Mouse (Mus musculus): ENCODE data around the gene Ubash3a. TPM values are rescaled to one million over a fixed set of nuclear protein-coding genes. Genes with fewer than 3 reads are reported as not detected.

Gene Ubash3a
- polyA plus RNA-seq, 1 experiment from 2014 or later: 0.34 TPM

GRCm38 (mm10) chr17:31224591-31224990 lies 16.9 kb downstream of the Ubash3a start:
- Histone ChIP-seq H3K27me3 (replicated peaks; ENCODE audit: low read depth, poor library complexity, severe bottlenecking) (no peaks in the 10 kb centered on the region), H3K4me3 (no peak overlapping the region), H3K9me3 (no peaks in the 10 kb centered on the region), H3K27ac (replicated peaks) (no peak overlapping the region), H3K4me1 (peaks cover 24% of the 10 kb centered on the region), H3K36me3 (replicated peaks) (no peaks in the 10 kb centered on the region)
- DNase-seq (ENCODE audit: low spot score): no peak
- WGBS: 83% methylated on average over 8 of the region's 8 CpGs

GRCm38 (mm10) chr17:31226368-31226767 lies 18.7 kb downstream of the Ubash3a start:
- Histone ChIP-seq H3K27ac (replicated peaks) (no peak overlapping the region), H3K36me3 (replicated peaks) (no peaks in the 10 kb centered on the region), H3K4me1 (peaks cover 24% of the 10 kb centered on the region), H3K27me3 (replicated peaks; ENCODE audit: low read depth, poor library complexity, severe bottlenecking) (no peaks in the 10 kb centered on the region), H3K9me3 (no peaks in the 10 kb centered on the region), H3K4me3 (no peak overlapping the region)
- no peak for DNase-seq (ENCODE audit: low spot score)
- WGBS: 78% methylated on average over 3 of the region's 3 CpGs

- H3K4me1 ChIP-seq: peaks cover 21% of the 10 kb centered on the region
- no peaks in the 10 kb centered on the region for H3K27me3 ChIP-seq (replicated peaks; ENCODE audit: low read depth, poor library complexity, severe bottlenecking)
- WGBS: 82% methylated on average over 7 of the region's 7 CpGs
- H3K4me3 ChIP-seq: no peak overlapping the region
- no peaks in the 10 kb centered on the region for H3K36me3 ChIP-seq (replicated peaks)
- no peaks in the 10 kb centered on the region for H3K9me3 ChIP-seq
- no peak overlapping the region for H3K27ac ChIP-seq (replicated peaks)
- no peak for DNase-seq (ENCODE audit: low spot score)
These were observed 19.3 kb downstream of the Ubash3a start for GRCm38 (mm10) chr17:31226931-31227330.

- Histone ChIP-seq H3K27ac (replicated peaks) (no peak overlapping the region), H3K9me3 (no peaks in the 10 kb centered on the region), H3K4me3 (no peak overlapping the region), H3K27me3 (replicated peaks; ENCODE audit: low read depth, poor library complexity, severe bottlenecking) (no peaks in the 10 kb centered on the region), H3K36me3 (replicated peaks) (no peaks in the 10 kb centered on the region), H3K4me1 (peaks cover 9% of the 10 kb centered on the region; the same call in 1 of the 2 replicates)
- WGBS: 68% methylated on average over 6 of the region's 6 CpGs
- DNase-seq (ENCODE audit: low spot score): no peak
These were observed 24.1 kb downstream of the Ubash3a start for GRCm38 (mm10) chr17:31231780-31232179.

GRCm38 (mm10) chr17:31232251-31233010 lies 24.8 kb downstream of the Ubash3a start:
- H3K4me1 ChIP-seq: peaks cover 9% of the 10 kb centered on the region; the same call in 1 of the 2 replicates
- H3K9me3 ChIP-seq: no peaks in the 10 kb centered on the region
- H3K27me3 ChIP-seq (replicated peaks; ENCODE audit: low read depth, poor library complexity, severe bottlenecking): no peaks in the 10 kb centered on the region
- no peak overlapping the region for H3K27ac ChIP-seq (replicated peaks)
- H3K36me3 ChIP-seq (replicated peaks): no peaks in the 10 kb centered on the region
- WGBS: 37% methylated on average over 8 of the region's 8 CpGs
- no peak for DNase-seq (ENCODE audit: low spot score)
- H3K4me3 ChIP-seq: no peak overlapping the region

GRCm38 (mm10) chr17:31235915-31236314 lies 28.2 kb downstream of the Ubash3a start:
- H3K4me3 ChIP-seq: no peak overlapping the region
- H3K9me3 ChIP-seq: no peaks in the 10 kb centered on the region
- no peak overlapping the region for H3K27ac ChIP-seq (replicated peaks)
- no peak for DNase-seq (ENCODE audit: low spot score)
- WGBS: 95% methylated on average over 1 of the region's 1 CpGs
- peaks cover 9% of the 10 kb centered on the region; the same call in 1 of the 2 replicates for H3K4me1 ChIP-seq
- H3K27me3 ChIP-seq (replicated peaks; ENCODE audit: low read depth, poor library complexity, severe bottlenecking): no peaks in the 10 kb centered on the region
- H3K36me3 ChIP-seq (replicated peaks): no peaks in the 10 kb centered on the region

- Histone ChIP-seq H3K27ac (replicated peaks) (no peak overlapping the region), H3K36me3 (replicated peaks) (no peaks in the 10 kb centered on the region), H3K9me3 (no peaks in the 10 kb centered on the region), H3K4me3 (no peak overlapping the region), H3K4me1 (no peaks in the 10 kb centered on the region), H3K27me3 (replicated peaks; ENCODE audit: low read depth, poor library complexity, severe bottlenecking) (no peaks in the 10 kb centered on the region)
- 84% methylated on average over 7 of the region's 7 CpGs for WGBS
- no peak for DNase-seq (ENCODE audit: low spot score)
These were observed 30.8 kb downstream of the Ubash3a start for GRCm38 (mm10) chr17:31238234-31239020.

GRCm38 (mm10) chr17:31241156-31241555 lies 33.5 kb downstream of the Ubash3a start:
- no peak overlapping the region for H3K4me3 ChIP-seq
- no peak overlapping the region for H3K27ac ChIP-seq (replicated peaks)
- H3K36me3 ChIP-seq (replicated peaks): no peaks in the 10 kb centered on the region
- no peaks in the 10 kb centered on the region for H3K27me3 ChIP-seq (replicated peaks; ENCODE audit: low read depth, poor library complexity, severe bottlenecking)
- no peaks in the 10 kb centered on the region for H3K4me1 ChIP-seq
- no peak for DNase-seq (ENCODE audit: low spot score)
- no peaks in the 10 kb centered on the region for H3K9me3 ChIP-seq
- 86% methylated on average over 8 of the region's 8 CpGs for WGBS

- no peak overlapping the region for H3K4me3 ChIP-seq
- no peaks in the 10 kb centered on the region for H3K36me3 ChIP-seq (replicated peaks)
- H3K9me3 ChIP-seq: no peaks in the 10 kb centered on the region
- DNase-seq (ENCODE audit: low spot score): no peak
- peaks cover 5% of the 10 kb centered on the region; the same call in 1 of the 2 replicates for H3K4me1 ChIP-seq
- H3K27ac ChIP-seq (replicated peaks): no peak overlapping the region
- H3K27me3 ChIP-seq (replicated peaks; ENCODE audit: low read depth, poor library complexity, severe bottlenecking): no peaks in the 10 kb centered on the region
- 4% methylated on average over 1 of the region's 1 CpGs for WGBS
These were observed 35.1 kb downstream of the Ubash3a start for GRCm38 (mm10) chr17:31242764-31243163.

GRCm38 (mm10) chr17:31245321-31245720 lies 37.6 kb downstream of the Ubash3a start:
- DNase-seq (ENCODE audit: low spot score): no peak
- Histone ChIP-seq H3K4me3 (no peak overlapping the region), H3K36me3 (replicated peaks) (no peaks in the 10 kb centered on the region), H3K9me3 (no peaks in the 10 kb centered on the region), H3K27ac (replicated peaks) (no peak overlapping the region), H3K4me1 (peaks cover 5% of the 10 kb centered on the region; the same call in 1 of the 2 replicates), H3K27me3 (replicated peaks; ENCODE audit: low read depth, poor library complexity, severe bottlenecking) (no peaks in the 10 kb centered on the region)
- WGBS: 83% methylated on average over 5 of the region's 5 CpGs

- Histone ChIP-seq H3K36me3 (replicated peaks) (no peaks in the 10 kb centered on the region), H3K9me3 (no peaks in the 10 kb centered on the region), H3K27me3 (replicated peaks; ENCODE audit: low read depth, poor library complexity, severe bottlenecking) (no peaks in the 10 kb centered on the region), H3K27ac (replicated peaks) (0 out of 2 replicates have a peak overlapping the region, but pooled peaks have one; percentile 10), H3K4me1 (peaks cover 5% of the 10 kb centered on the region; the same call in 1 of the 2 replicates), H3K4me3 (no peak overlapping the region; the same call in 1 of the 2 replicates)
- peak; percentile 25 for DNase-seq (ENCODE audit: low spot score)
- 40% methylated on average over 5 of the region's 5 CpGs for WGBS
These were observed 39.5 kb downstream of the Ubash3a start for GRCm38 (mm10) chr17:31247144-31247543.

- Histone ChIP-seq H3K9me3 (no peaks in the 10 kb centered on the region), H3K27me3 (replicated peaks; ENCODE audit: low read depth, poor library complexity, severe bottlenecking) (no peaks in the 10 kb centered on the region), H3K27ac (replicated peaks) (no peak overlapping the region), H3K4me3 (no peak overlapping the region), H3K4me1 (peaks cover 11% of the 10 kb centered on the region; the same call in 1 of the 2 replicates), H3K36me3 (replicated peaks) (no peaks in the 10 kb centered on the region)
- no peak for DNase-seq (ENCODE audit: low spot score)
- WGBS: 64% methylated on average over 5 of the region's 5 CpGs
These were observed 46.3 kb downstream of the Ubash3a start for GRCm38 (mm10) chr17:31253951-31254350.

Data from embryonic facial prominence, embryonic 10.5 days (tissue).